Mouse (Mus musculus) heart, embryonic 13.5 days (tissue): Measurements from ENCODE around the gene Armc2. TPM values are rescaled to one million over a fixed set of nuclear protein-coding genes. Genes with fewer than 3 reads are reported as not detected.

Experiments used
- polyA plus RNA-seq: library from polyadenylated mRNA; unstranded; fragments of >200 nt; fragmentation: Nextera tagmentation; extraction: Ambion mirVana; gene quantifications from 2 replicates; pipeline ENCODE4 v1.2.1, GENCODE M21; 2015

Gene Armc2
- polyA plus RNA-seq, 1 experiment from 2014 or later, result 0.94 TPM

Other genes with a start within 250 kb of the Armc2 start
- gene Cep57l1, start 208.6 kb downstream of the Armc2 start, polyA plus RNA-seq, result 19.9 and 20.8 TPM in 2 replicates
- gene Sesn1, start 208.5 kb downstream of the Armc2 start, polyA plus RNA-seq, result 28.1 and 28.5 TPM in 2 replicates